In the genomic region with DNA sequence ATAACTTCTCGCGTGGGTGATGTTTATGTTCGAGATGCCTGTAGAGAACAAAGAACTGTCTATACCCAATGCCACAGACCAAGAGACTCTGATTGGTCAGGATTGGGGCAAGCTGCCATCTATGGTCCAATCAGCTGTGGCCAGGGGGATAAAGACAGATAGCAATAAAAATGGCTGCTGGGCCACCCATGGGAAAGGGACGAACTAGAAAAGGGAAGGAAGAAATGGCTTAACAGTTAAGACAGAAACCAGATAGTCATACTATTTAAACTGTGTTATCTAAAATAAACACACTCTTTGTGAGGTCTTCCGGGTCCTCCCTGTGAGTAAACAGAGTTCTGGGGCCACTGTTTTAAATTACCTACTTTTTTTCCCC, we compare ENCODE assay signal across 13 mouse cellular contexts. TPM values are rescaled to one million over a fixed set of nuclear protein-coding genes. Genes with fewer than 3 reads are reported as not detected.
DNase-seq lines count a peak whose midpoint lies in the region; ATAC-seq and TF ChIP-seq lines count a peak whose summit lies in the region.
"Had no signal": no experiment of that assay in that cellular context is flagged by ENCODE, and none has a peak within 500 bp of the region (broad histone marks: within the 10 kb centered on the region; RNA-seq: fewer than 3 reads in every experiment).

No protein-coding gene starts in this region.

- no peak overlapping the region for H3K4me3 ChIP-seq in intestine, embryonic 14.5 days (ENCODE audit: low read depth, low read length)
- no peak overlapping the region for H3K4me3 ChIP-seq in liver, embryonic 14.5 days (ENCODE audit: insufficient read depth in 1 of 2, low read depth in 2 of 2, low read length in 2 of 2)
- H3K4me3 ChIP-seq in stomach, postnatal 0 days (ENCODE audit: low read depth, low read length), result no peak overlapping the region
- no peak overlapping the region for H3K4me3 ChIP-seq in hindbrain, embryonic 14.5 days (replicated peaks; ENCODE audit: low read length)
- H3K4me3 ChIP-seq: heart, embryonic 15.5 days; hindbrain, embryonic 12.5 days had no signal

- H3K4me2 ChIP-seq in intestine, embryonic 14.5 days (ENCODE audit: low read length), result no peak overlapping the region
- H3K4me2 ChIP-seq in liver, embryonic 14.5 days (ENCODE audit: low read depth), result peak overlapping the region; percentile 54
- no peak overlapping the region for H3K4me2 ChIP-seq in stomach, postnatal 0 days (replicated peaks; ENCODE audit: low read depth)
- H3K4me2 ChIP-seq in hindbrain, embryonic 14.5 days (replicated peaks), result no peak overlapping the region
- H3K4me2 ChIP-seq: heart, embryonic 15.5 days; hindbrain, embryonic 12.5 days; midbrain, embryonic 11.5 days had no signal

- no peak overlapping the region for H3K9ac ChIP-seq in intestine, embryonic 14.5 days (ENCODE audit: low read length)
- no peak overlapping the region for H3K9ac ChIP-seq in liver, embryonic 14.5 days (replicated peaks)
- H3K9ac ChIP-seq in stomach, postnatal 0 days (ENCODE audit: low read length), result no peak overlapping the region
- no peak overlapping the region for H3K9ac ChIP-seq in hindbrain, embryonic 14.5 days
- H3K9ac ChIP-seq: heart, embryonic 15.5 days; hindbrain, embryonic 12.5 days had no signal

- DNase-seq in lung, postnatal 10 days, result peak; percentile 30
- DNase-seq in lung, postnatal 36 days, result no peak
- DNase-seq in intestine, embryonic 14.5 days (ENCODE audit: low spot score), result no peak
- peak in 2 of 3 experiments; percentile 43 to 49 for DNase-seq in liver, embryonic 14.5 days (ENCODE audit: low read depth in 3 of 3, low spot score in 3 of 3)
- no peak for DNase-seq in stomach, postnatal 0 days (ENCODE audit: low spot score)
- no peak for DNase-seq in adipocyte (ENCODE audit: low spot score)
- DNase-seq in hindbrain, embryonic 14.5 days (ENCODE audit: low spot score), result no peak
- DNase-seq: B cell, adult 2 months; cerebellum, adult 8-10 months had no signal

- no peaks in the 10 kb centered on the region for H3K36me3 ChIP-seq in intestine, embryonic 14.5 days (ENCODE audit: control insufficient read depth, insufficient read depth, low read length)
- H3K36me3 ChIP-seq in liver, embryonic 14.5 days (replicated peaks; ENCODE audit: control insufficient read depth, insufficient read depth, low read depth), result no peaks in the 10 kb centered on the region
- no peaks in the 10 kb centered on the region for H3K36me3 ChIP-seq in stomach, postnatal 0 days (ENCODE audit: control insufficient read depth, insufficient read depth, low read length)
- H3K36me3 ChIP-seq in hindbrain, embryonic 14.5 days (replicated peaks; ENCODE audit: control insufficient read depth, insufficient read depth), result no peaks in the 10 kb centered on the region
- H3K36me3 ChIP-seq: heart, embryonic 15.5 days; hindbrain, embryonic 12.5 days had no signal

- no peak for TF ChIP-seq EP300 in liver, embryonic 14.5 days (IDR thresholded peaks at IDR 0.05; ENCODE audit: low read depth)
- TF ChIP-seq EP300 in stomach, postnatal 0 days (optimal IDR thresholded peaks at IDR 0.05), result no peak

- 13% methylated on average over 5 of the region's 5 CpGs for WGBS in intestine, embryonic 14.5 days
- 25% methylated on average over 5 of the region's 5 CpGs for WGBS in liver, embryonic 14.5 days (ENCODE audit: insufficient replicate concordance)
- 15% methylated on average over 5 of the region's 5 CpGs for WGBS in stomach, postnatal 0 days
- WGBS in hindbrain, embryonic 14.5 days, result 70% methylated on average over 5 of the region's 5 CpGs

- ATAC-seq in intestine, embryonic 14.5 days (replicated peaks; ENCODE audit: low FRiP score, low TSS enrichment, low read depth), result 0 out of 2 replicates have a peak, but pooled peaks have one; percentile 51
- peak; percentile 70 for ATAC-seq in liver, embryonic 14.5 days (ENCODE audit: insufficient read depth)
- ATAC-seq in stomach, postnatal 0 days (ENCODE audit: low FRiP score, low TSS enrichment), result peak; percentile 51
- ATAC-seq in CD4-positive, CD25-positive, alpha-beta regulatory T cell, adult 4 months, result no peak
- no peak for ATAC-seq in hindbrain, embryonic 14.5 days (ENCODE audit: low FRiP score)

- no peak for TF ChIP-seq CTCF in liver, embryonic 14.5 days (IDR thresholded peaks at IDR 0.05; ENCODE audit: low read depth)
- no peak for TF ChIP-seq CTCF in stomach, postnatal 0 days (IDR thresholded peaks at IDR 0.05; ENCODE audit: low read depth)

- 0 out of 2 replicates have a peak, but pooled peaks cover 14% of the 10 kb centered on the region for H3K4me1 ChIP-seq in intestine, embryonic 14.5 days (replicated peaks; ENCODE audit: control insufficient read depth, insufficient read depth, low read length)
- H3K4me1 ChIP-seq in liver, embryonic 14.5 days (replicated peaks; ENCODE audit: control insufficient read depth in 2 of 2, insufficient read depth in 2 of 2, low read length in 1 of 2), result peaks cover 40 to 50% of the 10 kb centered on the region in 2 experiments
- no peaks in the 10 kb centered on the region for H3K4me1 ChIP-seq in stomach, postnatal 0 days (replicated peaks; ENCODE audit: control insufficient read depth, insufficient read depth)
- 0 out of 2 replicates have a peak, but pooled peaks cover 4% of the 10 kb centered on the region for H3K4me1 ChIP-seq in hindbrain, embryonic 14.5 days (replicated peaks; ENCODE audit: control insufficient read depth, insufficient read depth, low read length)
- H3K4me1 ChIP-seq: hindbrain, embryonic 12.5 days had no signal

- no peaks in the 10 kb centered on the region for H3K9me3 ChIP-seq in intestine, embryonic 14.5 days (ENCODE audit: control insufficient read depth, low read length)
- H3K9me3 ChIP-seq in liver, embryonic 14.5 days (ENCODE audit: control insufficient read depth, low read length), result no peaks in the 10 kb centered on the region
- no peaks in the 10 kb centered on the region for H3K9me3 ChIP-seq in stomach, postnatal 0 days (ENCODE audit: control insufficient read depth, low read length)
- no peaks in the 10 kb centered on the region for H3K9me3 ChIP-seq in hindbrain, embryonic 14.5 days (ENCODE audit: control insufficient read depth, low read length)
- H3K9me3 ChIP-seq: heart, embryonic 15.5 days; hindbrain, embryonic 12.5 days had no signal

- no peak overlapping the region for H3K27ac ChIP-seq in intestine, embryonic 14.5 days (ENCODE audit: low read depth)
- peak overlapping the region; percentile 53 for H3K27ac ChIP-seq in liver, embryonic 14.5 days
- H3K27ac ChIP-seq in stomach, postnatal 0 days (replicated peaks), result no peak overlapping the region
- no peak overlapping the region for H3K27ac ChIP-seq in hindbrain, embryonic 14.5 days
- H3K27ac ChIP-seq: heart, embryonic 15.5 days; hindbrain, embryonic 12.5 days had no signal

- no peaks in the 10 kb centered on the region for H3K27me3 ChIP-seq in intestine, embryonic 14.5 days (replicated peaks; ENCODE audit: control insufficient read depth, insufficient read depth, low read length)
- no peaks in the 10 kb centered on the region for H3K27me3 ChIP-seq in liver, embryonic 14.5 days (ENCODE audit: control insufficient read depth, insufficient read depth, low read length)
- no peaks in the 10 kb centered on the region for H3K27me3 ChIP-seq in stomach, postnatal 0 days (ENCODE audit: control insufficient read depth, insufficient read depth, low read length)
- H3K27me3 ChIP-seq in hindbrain, embryonic 14.5 days (ENCODE audit: control insufficient read depth, insufficient read depth, low read length), result no peaks in the 10 kb centered on the region
- H3K27me3 ChIP-seq: heart, embryonic 15.5 days; hindbrain, embryonic 12.5 days had no signal

RNA-seq across cellular contexts. Expression of a gene that starts 6.5 kb away (rescaled TPM):
- 20.9 and 21.0 TPM in 2 replicates for polyA plus RNA-seq in intestine, embryonic 14.5 days (2014; fragmentation: Nextera tagmentation; extraction: Ambion mirVana)
- polyA plus RNA-seq in liver, embryonic 14.5 days (2012; rRNA removed), result 10.3 and 12.2 TPM in 2 replicates
- polyA plus RNA-seq in liver, embryonic 14.5 days (2014; fragmentation: Nextera tagmentation; extraction: Ambion mirVana), result 19.9 and 20.7 TPM in 2 replicates
- polyA plus RNA-seq in stomach, postnatal 0 days (2015; fragmentation: Nextera tagmentation; extraction: Ambion mirVana), result 22.8 and 24.7 TPM in 2 replicates
- 10 to 100 TPM; 41.2 to 68.7 TPM for polyA plus RNA-seq in CD4-positive, CD25-positive, alpha-beta regulatory T cell, adult 4 months (2017; shearing (Covaris generic))
- polyA plus RNA-seq in hindbrain, embryonic 14.5 days (2014; fragmentation: Nextera tagmentation; extraction: Ambion mirVana), result 14.8 and 16.0 TPM in 2 replicates

RNA-seq across cellular contexts. Expression of a gene that starts 57.1 kb away (rescaled TPM):
- 1.8 and 2.1 TPM in 2 replicates for polyA plus RNA-seq in intestine, embryonic 14.5 days (2014; fragmentation: Nextera tagmentation; extraction: Ambion mirVana)
- polyA plus RNA-seq in liver, embryonic 14.5 days (2012; rRNA removed), result 0.83 and 1.7 TPM in 2 replicates
- 0.83 and 0.99 TPM in 2 replicates for polyA plus RNA-seq in liver, embryonic 14.5 days (2014; fragmentation: Nextera tagmentation; extraction: Ambion mirVana)
- 2.1 and 2.7 TPM in 2 replicates for polyA plus RNA-seq in stomach, postnatal 0 days (2015; fragmentation: Nextera tagmentation; extraction: Ambion mirVana)
- 100 to 1,000 TPM in 1 of 2 experiments, 10 to 100 TPM in 1; 64.6 to 103 TPM for polyA plus RNA-seq in CD4-positive, CD25-positive, alpha-beta regulatory T cell, adult 4 months (2017; shearing (Covaris generic))
- polyA plus RNA-seq in hindbrain, embryonic 14.5 days (2014; fragmentation: Nextera tagmentation; extraction: Ambion mirVana), result 3.7 and 4.0 TPM in 2 replicates

Comparison
In these comparisons a context has a peak if more than half of its experiments do, and no peak if none do; other contexts are left out.
1. DNase-seq: peak in lung, postnatal 10 days (single experiment) and liver, embryonic 14.5 days (2 of 3); none in lung, postnatal 36 days (single experiment), intestine, embryonic 14.5 days (single experiment), stomach, postnatal 0 days (single experiment), adipocyte (single experiment) and hindbrain, embryonic 14.5 days (single experiment).
2. ATAC-seq: peak in intestine, embryonic 14.5 days (single experiment), liver, embryonic 14.5 days (single experiment) and stomach, postnatal 0 days (single experiment); none in CD4-positive, CD25-positive, alpha-beta regulatory T cell, adult 4 months (single experiment) and hindbrain, embryonic 14.5 days (single experiment).
3. RNA of a gene that starts 57.1 kb away (polyA plus RNA-seq): 64.6 to 103 TPM in CD4-positive, CD25-positive, alpha-beta regulatory T cell, adult 4 months; 3.7 to 4.0 TPM in hindbrain, embryonic 14.5 days, 2.1 to 2.7 TPM in stomach, postnatal 0 days, 1.8 to 2.1 TPM in intestine, embryonic 14.5 days and 0.83 to 1.7 TPM in liver, embryonic 14.5 days; every median in the first group is over 10 times any median in the second.